Mouse (Mus musculus): Measurements from ENCODE around the gene B4galt5. TPM values are rescaled to one million over a fixed set of nuclear protein-coding genes. Genes with fewer than 3 reads are reported as not detected.
A peak's percentile ranks its signal among the peaks of the same experiment; 100 is the strongest.

The B4galt5 gene
- total and polyA plus RNA-seq, 3 experiments = 4.6 to 34.4 (median 6.5) TPM

DNA sequence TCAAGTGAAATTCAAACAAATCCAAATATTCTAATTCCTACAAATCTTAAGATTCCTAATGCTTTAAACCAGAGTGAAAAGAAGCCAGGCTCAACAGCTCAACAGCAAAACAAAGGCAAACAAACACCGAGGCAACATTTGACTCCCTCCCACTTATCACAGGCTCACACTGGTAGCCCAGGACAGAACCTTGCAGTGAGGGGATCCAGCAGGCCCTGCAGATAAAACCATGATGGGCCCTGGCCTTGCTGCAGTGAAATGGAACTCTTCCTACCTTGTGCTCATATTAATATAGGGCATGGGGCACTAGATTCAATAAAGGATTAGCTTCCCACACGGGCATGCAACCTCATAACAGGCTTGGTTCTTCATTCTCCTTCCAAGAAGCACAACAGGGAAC is 11.4 kb downstream of the B4galt5 start (continued):
- TF ChIP-seq MEF2A (IDR thresholded peaks at IDR 0.05; ENCODE audit: extremely low read depth, insufficient replicate concordance, low read depth, low read length, poor library complexity, severe bottlenecking) = no peak
- no peak for TF ChIP-seq NRF1 (IDR thresholded peaks at IDR 0.05; ENCODE audit: insufficient read depth, low read depth, low read length, poor library complexity, severe bottlenecking)
- TF ChIP-seq GATA1 (IDR thresholded peaks at IDR 0.05; ENCODE audit: low read depth, low read length) = peak; percentile 42
- TF ChIP-seq USF1 (IDR thresholded peaks at IDR 0.05; ENCODE audit: low read depth, low read length) = no peak
- TF ChIP-seq ZKSCAN1 (IDR thresholded peaks at IDR 0.05; ENCODE audit: low read depth, low read length) = no peak
- no peak for TF ChIP-seq POLR2A (IDR thresholded peaks at IDR 0.05; ENCODE audit: control insufficient read depth in 1 of 2, insufficient read depth in 1 of 2, low read depth in 1 of 2, low read length in 2 of 2, poor library complexity in 1 of 2)
- no peak for TF ChIP-seq USF2 (IDR thresholded peaks at IDR 0.05; ENCODE audit: borderline replicate concordance in 1 of 2, insufficient read depth in 1 of 2, low read depth in 1 of 2, low read length in 2 of 2)
- no peak for TF ChIP-seq ELF1 (IDR thresholded peaks at IDR 0.05; ENCODE audit: low read depth, low read length)
- peak; percentile 76 for TF ChIP-seq TAL1 (IDR thresholded peaks at IDR 0.05; ENCODE audit: low read length)
- TF ChIP-seq CTCF (IDR thresholded peaks at IDR 0.05 in 2 of 3, conservative IDR thresholded peaks at IDR 0.05 in 1 of 3; ENCODE audit: control insufficient read depth in 1 of 3, insufficient read depth in 1 of 3, low read depth in 2 of 3, low read length in 3 of 3, poor library complexity in 1 of 3, severe bottlenecking in 1 of 3) = no peak
- TF ChIP-seq POLR2AphosphoS5 (IDR thresholded peaks at IDR 0.05; ENCODE audit: borderline replicate concordance, low read depth, low read length) = no peak
- TF ChIP-seq SMC3 (IDR thresholded peaks at IDR 0.05; ENCODE audit: low read depth, low read length) = no peak
- TF ChIP-seq MYB (IDR thresholded peaks at IDR 0.05; ENCODE audit: low read depth, low read length) = no peak
- TF ChIP-seq TCF12 (IDR thresholded peaks at IDR 0.05; ENCODE audit: low read depth, low read length) = 0 out of 2 replicates have a peak, but pooled peaks have one; percentile 47
- TF ChIP-seq CHD2 (IDR thresholded peaks at IDR 0.05; ENCODE audit: low read length) = no peak

DNA sequence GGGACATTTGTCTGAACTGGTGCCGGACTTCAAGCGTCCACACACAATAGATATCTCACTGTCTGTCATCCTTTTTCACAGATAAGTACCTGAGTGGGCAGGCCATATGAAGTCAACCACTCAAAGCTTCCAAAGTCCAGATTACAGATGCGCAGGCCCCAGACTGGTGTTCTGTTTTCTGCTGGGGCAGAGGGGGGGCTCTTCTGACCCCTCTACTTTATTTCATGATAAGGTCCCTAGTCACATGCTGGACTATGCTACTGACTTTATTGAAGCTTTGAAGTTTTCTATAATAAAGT is 11.8 kb downstream of the B4galt5 start:
- Histone ChIP-seq H3K4me1 (ENCODE audit: control insufficient read depth in 1 of 2, insufficient read depth in 2 of 2, low read length in 2 of 2) (peaks cover 40 to 47% of the 10 kb centered on the region in 2 experiments), H3K79me2 (ENCODE audit: control insufficient read depth, insufficient read depth, low read length, poor library complexity) (no peaks in the 10 kb centered on the region; the same call in none of the 2 replicates), H3K27ac (ENCODE audit: control insufficient read depth, low read depth, low read length) (peak overlapping the region; percentile 88), H3K9ac (ENCODE audit: control insufficient read depth, low read depth, low read length, poor library complexity, severe bottlenecking) (peak overlapping the region; percentile 19; the same call in 1 of the 2 replicates), H3K27me3 (ENCODE audit: control insufficient read depth in 1 of 2, insufficient read depth in 2 of 2, low read length in 2 of 2) (no peaks in the 10 kb centered on the region), H3K36me3 (ENCODE audit: control insufficient read depth in 1 of 2, insufficient read depth in 2 of 2, low read length in 2 of 2) (peaks cover 0 to 47% of the 10 kb centered on the region in 2 experiments; a peak in 2 of 4 replicates), H3K4me3 (ENCODE audit: control insufficient read depth in 1 of 2, insufficient read depth in 1 of 2, low read depth in 2 of 2, low read length in 2 of 2) (no peak overlapping the region; a peak in 1 of 4 replicates), H3K9me3 (replicated peaks; ENCODE audit: insufficient read depth, low read length) (no peaks in the 10 kb centered on the region)
- DNase-seq (ENCODE audit: low read depth, low spot score) = no peak
- no peak for TF ChIP-seq GABPA (IDR thresholded peaks at IDR 0.05; ENCODE audit: low read depth, low read length)
- no peak for TF ChIP-seq TBP (IDR thresholded peaks at IDR 0.05; ENCODE audit: low read depth, low read length)
- no peak for TF ChIP-seq POLR2A (IDR thresholded peaks at IDR 0.05; ENCODE audit: control insufficient read depth in 1 of 2, insufficient read depth in 1 of 2, low read depth in 1 of 2, low read length in 2 of 2, poor library complexity in 1 of 2)
- no peak for TF ChIP-seq MAX (IDR thresholded peaks at IDR 0.05; ENCODE audit: low read length)
- 0 out of 4 replicates have a peak, but pooled peaks of 1 of the 2 experiments have one; percentile 10 for TF ChIP-seq EP300 (IDR thresholded peaks at IDR 0.05; ENCODE audit: low read depth in 1 of 2, low read length in 2 of 2)
- TF ChIP-seq BHLHE40 (IDR thresholded peaks at IDR 0.05; ENCODE audit: borderline replicate concordance, low read depth, low read length) = peak; percentile 16; the same call in 1 of the 2 replicates
- 0 out of 2 replicates have a peak, but pooled peaks have one; percentile 30 for TF ChIP-seq MAZ (IDR thresholded peaks at IDR 0.05; ENCODE audit: low read depth, low read length)
